Mouse (Mus musculus) layer of hippocampus, postnatal 10 days (tissue): Measurements from ENCODE around the gene Mttp. TPM values are rescaled to one million over a fixed set of nuclear protein-coding genes. Genes with fewer than 3 reads are reported as not detected.

Experiments used
- DNase-seq, 2 experiments: peaks; one replicate each; pipeline ENCODE4 v3.0.0; 2021; ENCODE audit warnings: low spot score in 2 of 2
- total RNA-seq, 2 experiments: library from RNA; stranded (reverse); gene quantifications; 2 replicates each; pipeline ENCODE4 v1.2.3; 2021

Gene Mttp
- total RNA-seq, 2 experiments from 2014 or later = 4.3 to 5.3 TPM

DNA sequence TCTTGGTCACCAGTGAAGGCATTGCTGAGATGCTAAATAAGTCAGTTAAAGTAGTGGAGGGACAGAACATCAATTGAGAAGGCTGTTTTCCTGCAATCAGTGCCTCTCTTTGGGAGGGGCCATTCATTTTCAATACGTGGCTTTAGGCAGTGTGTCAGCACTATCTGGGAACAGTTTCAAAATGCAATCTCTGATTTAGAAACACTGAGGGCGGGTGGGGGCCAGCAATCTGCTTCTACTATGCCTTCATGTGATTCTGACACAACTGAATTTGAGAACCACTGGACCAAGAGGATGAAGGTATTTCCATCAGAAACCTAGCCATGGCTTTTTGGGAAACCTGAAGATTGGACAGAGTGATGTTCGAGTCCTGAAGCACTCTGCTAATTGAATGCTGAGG, 49.5 kb downstream of the Mttp start:
- DNase-seq = peak; percentile 22 to 39

GRCm38 (mm10) chr3:138083896-138084295, 60.9 kb downstream of the Mttp start:
- DNase-seq = no peak

- no peak for DNase-seq
Observed at GRCm38 (mm10) chr3:138083073-138083637, 61.6 kb downstream of the Mttp start.

DNA sequence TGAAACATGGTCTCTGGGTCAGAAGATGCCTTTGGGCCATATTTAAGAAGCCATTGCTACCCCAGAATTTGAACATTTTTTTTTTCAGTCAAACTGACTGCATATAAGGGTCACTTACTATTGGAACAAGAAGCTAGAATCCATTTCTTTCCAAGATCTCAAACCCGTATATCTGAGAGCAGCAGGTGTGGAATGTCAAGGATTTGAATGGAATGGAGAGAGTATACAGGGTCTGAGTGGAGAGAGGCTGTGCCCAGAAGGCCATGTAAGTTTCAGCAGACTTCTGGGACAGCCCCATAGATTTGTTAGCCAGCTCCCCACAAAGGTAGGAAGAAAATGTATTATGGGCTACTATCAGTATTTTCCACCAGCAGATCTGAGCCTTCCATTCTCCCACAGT, 66.1 kb downstream of the Mttp start:
- no peak for DNase-seq

DNA sequence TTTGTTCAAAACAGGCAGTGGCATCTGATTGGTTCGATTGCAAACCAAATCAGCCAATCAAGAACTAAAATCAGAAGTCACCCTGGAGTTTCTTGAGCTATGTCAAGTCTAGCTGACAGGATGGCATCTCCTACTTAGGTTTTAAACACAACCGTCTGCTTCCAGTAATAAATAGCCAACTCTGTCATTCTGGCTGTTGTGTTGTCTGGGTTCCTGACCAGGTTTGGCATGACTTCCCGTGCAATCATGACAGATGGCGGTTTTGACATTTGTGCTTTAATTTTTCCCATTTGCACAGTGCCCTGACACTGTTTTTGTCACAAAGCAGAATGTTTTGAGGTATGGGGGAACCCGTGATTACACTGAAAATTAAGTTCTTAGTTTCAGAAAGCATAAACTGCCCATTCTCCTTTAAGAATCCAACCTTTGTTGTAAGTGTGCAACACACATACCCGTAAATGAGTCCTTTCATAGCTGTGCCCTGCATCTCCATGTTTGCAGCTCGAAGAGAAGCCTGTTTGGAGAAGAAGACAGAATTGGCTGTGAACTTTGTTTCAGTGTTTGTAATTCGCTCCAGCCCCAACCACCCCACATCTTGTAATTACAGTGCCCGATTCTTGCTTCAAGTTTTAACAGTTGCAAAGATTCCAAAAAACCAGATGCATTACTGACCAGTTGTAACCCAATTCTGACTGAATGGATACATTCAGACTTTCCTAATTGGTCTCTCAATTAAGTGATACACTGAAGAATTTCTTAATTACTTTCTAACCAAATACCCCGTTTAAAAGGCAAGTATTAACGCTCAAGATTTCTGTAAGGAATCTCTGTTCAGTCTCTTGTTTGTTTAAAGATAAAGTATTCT, 67.1 kb downstream of the Mttp start:
- no peak for DNase-seq

- peak; percentile 54 to 74 for DNase-seq
Observed at GRCm38 (mm10) chr3:138075209-138075608, 69.6 kb downstream of the Mttp start.

- DNase-seq = no peak
Observed at GRCm38 (mm10) chr3:138074214-138074613, 70.6 kb downstream of the Mttp start.

- no peak for DNase-seq
Observed at GRCm38 (mm10) chr3:138071476-138072073, 73.2 kb downstream of the Mttp start.

DNA sequence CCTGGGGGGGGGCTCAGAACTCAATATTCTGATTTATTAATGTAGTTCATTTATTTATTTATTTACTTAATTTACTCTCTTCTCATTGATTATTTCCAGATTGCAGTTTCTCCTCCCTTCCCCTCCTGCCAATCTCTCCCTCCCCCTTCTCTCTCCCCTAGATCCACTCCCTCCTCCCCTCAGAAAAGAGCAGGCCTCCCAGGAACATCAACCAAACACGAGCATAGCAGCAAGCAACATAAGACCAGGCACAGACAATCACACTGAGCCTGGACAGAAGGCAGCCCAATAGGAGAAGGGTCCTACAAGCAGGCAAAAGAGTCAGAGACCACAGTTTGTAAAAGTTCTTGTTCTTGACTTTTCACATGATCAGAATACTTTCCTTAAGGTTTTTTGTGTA, 73.8 kb downstream of the Mttp start:
- no peak for DNase-seq

- no peak for DNase-seq
Observed at GRCm38 (mm10) chr3:138069756-138070511, 74.8 kb downstream of the Mttp start.

GRCm38 (mm10) chr3:138068103-138068502, 76.7 kb downstream of the Mttp start:
- no peak for DNase-seq

GRCm38 (mm10) chr3:138067288-138067687, 77.5 kb downstream of the Mttp start, which contains the start of gene Gm5105:
TSS of gene Gm5105 (minus strand) at chr3:138067388.
- DNase-seq = no peak

DNA sequence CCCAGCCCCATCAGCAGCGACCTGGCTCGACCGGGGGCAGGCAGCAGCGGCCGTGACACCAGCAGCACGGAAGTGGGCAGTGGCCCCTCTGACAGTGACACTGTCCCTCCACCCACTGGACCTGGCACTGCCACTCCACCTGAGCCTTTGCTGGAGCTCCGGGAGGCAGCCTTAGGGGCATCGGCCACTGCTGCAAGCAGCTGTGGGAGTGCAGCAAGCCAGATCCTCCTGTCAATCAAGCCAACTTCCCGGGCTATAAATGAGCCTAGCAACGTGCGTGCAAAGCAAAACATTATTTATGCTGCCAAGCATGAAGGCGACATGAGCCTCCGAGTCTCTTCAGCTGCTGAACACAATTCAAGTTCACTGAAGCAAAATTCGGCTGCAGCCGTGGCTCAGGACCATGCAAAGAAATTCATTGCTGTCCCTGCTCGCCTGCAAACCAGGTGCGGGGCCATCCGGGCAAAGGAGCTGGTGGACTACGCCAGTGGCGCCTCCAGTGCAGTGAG, 78.4 kb downstream of the Mttp start:
- no peak for DNase-seq

DNA sequence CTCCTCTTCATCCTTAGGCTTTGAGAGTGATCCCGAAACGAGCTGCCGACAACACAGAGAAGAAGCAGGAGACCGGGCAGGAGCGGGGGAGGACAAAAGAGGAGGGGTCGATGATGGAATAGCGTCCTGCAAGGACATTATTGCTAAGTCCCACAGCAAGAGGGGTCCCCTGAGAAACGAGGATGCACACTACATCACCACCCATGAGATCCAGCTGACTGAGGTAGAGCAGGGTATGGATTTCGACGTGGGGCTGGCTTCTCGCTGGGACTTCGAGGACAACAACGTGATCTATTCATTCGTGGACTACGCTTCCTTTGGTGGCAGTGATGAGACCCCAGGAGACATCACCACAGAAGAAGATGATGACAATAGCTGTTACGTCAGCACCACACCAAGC, 78.8 kb downstream of the Mttp start:
- no peak for DNase-seq

- DNase-seq = no peak
Observed at GRCm38 (mm10) chr3:138064732-138065645, 79.8 kb downstream of the Mttp start, which contains the start of gene 1110002E22Rik. TSS of gene 1110002E22Rik (plus strand) at chr3:138065052.

- no peak for DNase-seq
Observed at GRCm38 (mm10) chr3:138063731-138064329, 80.9 kb downstream of the Mttp start.

DNA sequence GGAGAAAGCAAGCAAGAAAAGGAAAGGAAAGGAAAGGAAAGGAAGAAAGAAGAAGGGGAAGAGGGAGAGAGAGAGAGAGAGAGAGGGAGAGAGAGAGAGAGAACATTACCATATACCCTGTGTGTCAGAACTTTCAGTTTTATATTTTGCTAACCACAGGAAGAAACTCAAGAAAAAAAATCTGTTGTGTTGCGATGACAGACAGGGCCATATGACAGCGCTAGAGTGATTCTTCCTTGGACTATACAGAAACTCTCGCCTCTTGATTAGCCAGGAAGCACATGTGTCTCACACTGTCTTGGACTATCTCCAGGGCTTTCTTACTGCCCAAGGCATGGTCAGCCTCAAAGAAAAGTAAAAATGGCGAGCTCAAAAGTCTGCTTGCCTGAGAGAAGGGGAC, 82.1 kb downstream of the Mttp start:
- no peak for DNase-seq

DNA sequence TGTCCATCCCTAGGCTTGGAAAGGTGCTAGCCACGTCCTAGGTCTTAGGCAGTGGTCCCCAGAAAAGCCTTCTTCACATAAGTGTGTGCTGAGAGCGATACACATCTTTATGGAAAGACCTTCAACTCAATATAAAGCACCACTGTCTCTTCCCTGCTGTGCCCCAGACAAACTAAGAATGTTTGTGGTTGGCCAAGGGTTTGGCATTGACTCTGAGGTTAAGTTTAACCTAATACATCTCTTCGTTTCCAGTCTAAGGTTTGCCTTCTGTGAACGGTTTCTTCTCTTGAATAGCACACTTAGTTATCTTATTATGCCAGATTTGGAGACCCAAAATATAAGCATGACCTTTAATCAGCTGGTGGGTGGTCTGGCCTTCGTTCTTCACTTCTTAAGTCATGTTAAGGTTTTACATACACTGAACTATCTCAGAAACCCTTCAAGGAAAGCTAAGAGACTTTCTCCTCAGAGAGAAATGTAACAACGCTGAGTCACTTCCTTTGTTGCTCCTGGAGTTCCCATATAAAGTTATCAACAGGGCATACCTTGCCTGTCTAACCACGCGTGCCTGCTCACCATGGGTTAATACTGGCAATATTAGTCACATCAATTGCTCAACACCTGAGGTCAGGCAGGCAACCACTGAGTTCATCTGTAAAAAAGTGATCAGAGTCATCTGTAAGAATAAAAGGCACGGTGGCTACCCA, 83.4 kb downstream of the Mttp start:
- no peak for DNase-seq

GRCm38 (mm10) chr3:138060429-138060828, 84.3 kb downstream of the Mttp start:
- no peak for DNase-seq
